Mouse (Mus musculus): Measurements from ENCODE around the gene Shisa9. TPM values are rescaled to one million over a fixed set of nuclear protein-coding genes. Genes with fewer than 3 reads are reported as not detected.

The Shisa9 gene
- total RNA-seq, 2 experiments from 2014 or later = 55.6 to 58.7 TPM

DNA sequence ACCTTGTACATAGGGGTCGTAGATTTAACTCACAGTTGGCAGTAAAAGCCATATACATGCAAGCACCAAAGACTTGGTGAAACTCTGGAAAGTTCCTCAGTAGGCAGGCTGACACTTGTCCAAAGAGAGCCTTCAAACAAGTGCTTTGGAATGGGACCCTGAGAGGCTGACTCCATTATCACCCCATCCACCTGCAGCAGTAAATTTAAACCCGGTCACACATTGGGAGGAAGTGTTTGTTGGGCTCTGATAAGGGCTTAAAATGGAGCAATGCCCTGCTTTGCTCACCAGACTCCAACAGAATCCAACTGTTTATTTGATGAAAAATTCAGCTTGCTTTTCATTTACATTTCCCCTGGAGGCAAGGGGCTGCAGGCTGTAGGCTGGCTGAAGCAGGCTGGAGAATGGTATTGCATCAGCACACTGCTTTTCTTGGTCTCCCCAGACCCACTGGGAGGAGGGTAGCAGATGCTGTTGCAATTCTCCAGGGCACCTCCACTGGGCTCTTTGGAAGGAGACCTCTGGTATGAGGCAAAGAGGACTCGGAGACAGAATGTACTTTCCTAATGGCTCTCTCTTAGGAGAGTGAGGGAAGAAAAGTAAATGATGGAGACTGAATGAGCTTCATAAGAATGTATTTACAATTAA, 323.5 kb downstream of the Shisa9 start:
- no peak for DNase-seq (ENCODE audit: low spot score in 2 of 2)

DNA sequence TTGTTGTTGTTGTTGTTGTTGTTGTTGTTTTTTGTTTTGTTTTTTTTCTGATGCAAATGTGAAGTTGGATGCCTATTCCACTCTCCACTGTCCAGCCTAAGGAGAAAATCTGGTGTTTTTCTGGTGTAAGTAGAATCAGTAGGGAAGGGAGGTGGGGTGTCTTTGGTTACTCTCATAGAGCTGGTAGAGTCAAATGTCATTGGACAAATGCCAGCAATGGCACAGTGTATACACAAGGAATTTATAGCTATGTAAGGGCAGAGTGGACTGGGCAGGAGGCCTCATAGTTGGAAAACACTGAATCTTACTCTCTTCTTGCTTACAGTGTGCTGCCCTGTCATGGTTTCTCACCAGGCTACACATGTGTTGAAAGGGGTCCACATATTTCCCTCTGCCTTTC, 325.9 kb downstream of the Shisa9 start:
- no peak for DNase-seq (ENCODE audit: low spot score in 2 of 2)

DNA sequence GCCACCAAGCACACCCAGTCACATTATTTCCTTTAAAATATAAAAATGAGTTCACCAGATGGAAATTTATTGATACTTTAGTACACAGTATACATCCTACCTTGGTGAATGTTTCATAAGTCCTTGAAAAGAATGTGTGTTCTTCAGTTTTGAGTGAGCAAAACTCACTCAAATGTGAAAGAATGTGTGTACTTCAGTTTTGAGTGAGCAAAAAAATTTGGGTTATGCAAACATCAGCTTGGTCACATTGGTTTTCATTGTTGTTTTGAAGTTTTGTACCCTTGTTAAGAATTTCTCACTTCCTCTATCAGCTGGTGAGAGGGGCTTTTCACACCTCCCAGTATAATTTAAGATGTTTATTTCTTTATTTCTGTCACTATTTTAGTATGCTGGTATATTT, 331.7 kb downstream of the Shisa9 start:
- DNase-seq (ENCODE audit: low spot score in 2 of 2) = no peak

Other genes with a start within 250 kb of the Shisa9 start
- 10 to 100 TPM; 37.1 to 37.8 TPM for gene Cpped1, start 74.7 kb upstream of the Shisa9 start, total RNA-seq (2021)